Mouse (Mus musculus) ES-Bruce4 (cell line): ENCODE measurements at regions not wholly inside any gene's neighbourhood (a gene's known extent, or its start where the extent isn't known, plus 50 kb on each side); places are given as distances from the start of the nearest gene placed in this dataset.

Source experiments
- H3K27ac ChIP-seq: 2 replicates; pipeline ENCODE4 v1.5.1; 2012; ENCODE audit warnings: low read length, inconsistent platforms; ENCODE audit not compliant: insufficient read depth
- H3K27me3 ChIP-seq: 2 replicates; pipeline ENCODE4 v1.6.1; 2012; ENCODE audit warnings: mild to moderate bottlenecking, low read length, inconsistent platforms; ENCODE audit not compliant: control insufficient read depth, poor library complexity, insufficient read depth, severe bottlenecking
- H3K36me3 ChIP-seq: 2 replicates; pipeline ENCODE4 v1.6.1; 2012; ENCODE audit warnings: inconsistent platforms, mild to moderate bottlenecking, low read length, moderate library complexity; ENCODE audit not compliant: control insufficient read depth, poor library complexity, insufficient read depth, severe bottlenecking
- H3K4me1 ChIP-seq: one replicate; pipeline ENCODE4 v1.8.1; 2011; ENCODE audit warnings: low read length; ENCODE audit not compliant: control insufficient read depth, insufficient read depth
- H3K4me3 ChIP-seq: 2 replicates; pipeline ENCODE4 v1.5.1; 2011; ENCODE audit warnings: low read depth, mild to moderate bottlenecking, low read length
- H3K9ac ChIP-seq: 2 replicates; pipeline ENCODE4 v1.6.1; 2012; ENCODE audit warnings: low read depth, mild to moderate bottlenecking, inconsistent platforms; ENCODE audit not compliant: poor library complexity, severe bottlenecking
- H3K9me3 ChIP-seq: replicated peaks from 2 replicates; pipeline ENCODE4 v1.6.1; 2012; ENCODE audit warnings: mild to moderate bottlenecking, low read length, inconsistent platforms; ENCODE audit not compliant: control insufficient read depth, poor library complexity, insufficient read depth, severe bottlenecking
- CTCF ChIP-seq: IDR thresholded peaks from one replicate; pipeline ENCODE4 v1.8.1; 2011; ENCODE audit warnings: low read depth, low read length
- EP300 ChIP-seq: IDR thresholded peaks from 2 replicates; pipeline ENCODE4 v1.6.1; 2011; ENCODE audit warnings: low read depth, low read length; ENCODE audit not compliant: insufficient read depth
- POLR2A ChIP-seq: IDR thresholded peaks from one replicate; pipeline ENCODE4 v1.8.1; 2011; ENCODE audit warnings: low read length; ENCODE audit not compliant: insufficient read depth

GRCm38 (mm10) chr10:87639339-87639738, 117.7 kb downstream of the Pah start:
- Histone ChIP-seq H3K9me3 (no peaks in the 10 kb centered on the region), H3K27me3 (no peaks in the 10 kb centered on the region), H3K27ac (no peak overlapping the region), H3K4me3 (no peak overlapping the region), H3K36me3 (no peaks in the 10 kb centered on the region), H3K9ac (no peak overlapping the region), H3K4me1 (no peaks in the 10 kb centered on the region)
- TF ChIP-seq POLR2A (no peak), CTCF (no peak), EP300 (no peak)

- no peak overlapping the region for H3K27ac ChIP-seq
- H3K4me3 ChIP-seq, result no peak overlapping the region
- TF ChIP-seq CTCF (no peak), POLR2A (no peak), EP300 (no peak)
- no peaks in the 10 kb centered on the region for H3K36me3 ChIP-seq
- H3K4me1 ChIP-seq, result no peaks in the 10 kb centered on the region
- H3K27me3 ChIP-seq, result no peaks in the 10 kb centered on the region
- H3K9ac ChIP-seq, result no peak overlapping the region
- H3K9me3 ChIP-seq, result no peaks in the 10 kb centered on the region
Observed at GRCm38 (mm10) chr10:87649091-87649490, 127.5 kb downstream of the Pah start.

- TF ChIP-seq EP300 (no peak), POLR2A (no peak), CTCF (no peak)
- no peaks in the 10 kb centered on the region for H3K4me1 ChIP-seq
- no peaks in the 10 kb centered on the region for H3K9me3 ChIP-seq
- H3K36me3 ChIP-seq, result no peaks in the 10 kb centered on the region
- no peaks in the 10 kb centered on the region for H3K27me3 ChIP-seq
- no peak overlapping the region for H3K9ac ChIP-seq
- H3K4me3 ChIP-seq, result no peak overlapping the region
- H3K27ac ChIP-seq, result no peak overlapping the region
Observed at GRCm38 (mm10) chr10:87652139-87652740, 130.6 kb downstream of the Pah start.

- Histone ChIP-seq H3K9me3 (no peaks in the 10 kb centered on the region), H3K36me3 (no peaks in the 10 kb centered on the region), H3K27ac (no peak overlapping the region), H3K27me3 (no peaks in the 10 kb centered on the region), H3K9ac (no peak overlapping the region), H3K4me3 (no peak overlapping the region), H3K4me1 (no peaks in the 10 kb centered on the region)
- TF ChIP-seq POLR2A (no peak), CTCF (no peak), EP300 (no peak)
Observed at GRCm38 (mm10) chr10:87654112-87654511, 132.5 kb downstream of the Pah start.

- TF ChIP-seq POLR2A (no peak), EP300 (no peak), CTCF (no peak)
- Histone ChIP-seq H3K27me3 (no peaks in the 10 kb centered on the region), H3K27ac (no peak overlapping the region), H3K36me3 (no peaks in the 10 kb centered on the region), H3K4me1 (no peaks in the 10 kb centered on the region), H3K9me3 (no peaks in the 10 kb centered on the region), H3K4me3 (no peak overlapping the region), H3K9ac (no peak overlapping the region)
Observed at GRCm38 (mm10) chr10:87666020-87666718, 144.6 kb downstream of the Pah start.

GRCm38 (mm10) chr10:87666719-87667387, 145.3 kb downstream of the Pah start:
- Histone ChIP-seq H3K4me3 (no peak overlapping the region), H3K36me3 (no peaks in the 10 kb centered on the region), H3K27me3 (no peaks in the 10 kb centered on the region), H3K4me1 (no peaks in the 10 kb centered on the region), H3K27ac (no peak overlapping the region), H3K9ac (no peak overlapping the region), H3K9me3 (no peaks in the 10 kb centered on the region)
- no peak for TF ChIP-seq CTCF
- no peak for TF ChIP-seq POLR2A
- no peak for TF ChIP-seq EP300
